Mouse (Mus musculus) ovary, postnatal 14 days (tissue): ENCODE measurements around the gene Fgf8.

Experiments
- DNase-seq: peaks from one replicate; pipeline ENCODE4 v3.0.0; 2022; ENCODE audit warnings: low spot score

The Fgf8 gene

DNA sequence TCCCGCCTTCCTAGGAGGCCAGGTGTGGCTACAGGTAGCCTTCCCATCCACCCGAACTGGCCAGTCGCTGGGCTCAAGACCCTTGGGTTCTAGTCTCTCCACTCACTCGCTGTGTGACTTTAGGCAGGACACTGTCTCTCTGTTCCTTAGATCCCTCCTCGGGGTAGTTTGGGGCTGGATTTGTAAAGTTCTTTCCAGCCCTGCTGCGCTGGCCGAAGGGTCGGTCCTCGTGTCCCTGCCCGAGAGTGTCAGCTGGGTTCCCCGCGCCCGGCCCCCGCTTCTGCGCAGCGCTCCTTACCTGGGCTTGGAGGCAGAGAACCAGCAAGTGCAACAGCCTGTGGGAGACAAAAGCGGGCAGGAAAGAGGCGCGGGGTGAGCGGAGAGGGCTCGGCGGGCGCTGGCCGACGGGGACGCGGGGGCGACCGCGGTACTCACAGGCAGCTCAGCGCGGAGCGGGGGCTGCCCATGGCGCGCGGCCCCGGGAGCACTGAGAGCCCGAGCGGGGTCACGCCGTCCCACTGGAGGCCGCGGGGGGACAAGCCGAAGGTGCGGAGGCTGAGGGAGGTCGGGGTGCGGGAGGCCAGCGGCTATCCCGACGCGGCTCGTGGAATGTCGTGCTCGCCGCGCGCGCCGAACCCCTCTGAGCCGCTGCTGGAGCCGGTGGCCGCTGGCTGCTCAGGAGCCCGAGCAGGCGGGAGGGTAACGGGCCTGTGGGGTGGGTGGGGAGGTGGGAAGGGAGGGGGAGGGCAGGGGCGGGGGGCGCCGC, at the start of gene Fgf8:
Gene Fgf8, minus strand, starts transcription at position 698 of the 766 bp plus-strand sequence.
- no peak for DNase-seq

DNA sequence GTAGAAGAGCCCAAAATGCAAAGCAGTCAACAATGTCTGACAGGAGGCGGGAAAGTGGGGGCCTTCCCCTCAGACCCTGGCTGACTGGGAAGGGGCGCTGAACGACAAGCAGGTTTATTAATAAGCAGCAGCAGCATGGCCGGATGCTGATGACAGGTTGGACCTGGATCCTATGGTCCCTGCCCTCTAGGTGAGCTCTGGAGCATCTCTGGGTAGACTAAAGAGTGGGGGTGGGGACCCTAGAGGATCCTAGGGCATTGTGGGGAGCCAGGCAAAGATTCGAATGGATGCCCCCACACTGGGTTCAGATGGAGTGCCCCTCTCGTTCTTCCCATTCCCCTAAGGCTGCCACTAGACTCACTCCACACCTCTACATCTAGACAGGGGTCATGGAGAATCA, 49.7 kb upstream of the Fgf8 start:
- no peak for DNase-seq

DNA sequence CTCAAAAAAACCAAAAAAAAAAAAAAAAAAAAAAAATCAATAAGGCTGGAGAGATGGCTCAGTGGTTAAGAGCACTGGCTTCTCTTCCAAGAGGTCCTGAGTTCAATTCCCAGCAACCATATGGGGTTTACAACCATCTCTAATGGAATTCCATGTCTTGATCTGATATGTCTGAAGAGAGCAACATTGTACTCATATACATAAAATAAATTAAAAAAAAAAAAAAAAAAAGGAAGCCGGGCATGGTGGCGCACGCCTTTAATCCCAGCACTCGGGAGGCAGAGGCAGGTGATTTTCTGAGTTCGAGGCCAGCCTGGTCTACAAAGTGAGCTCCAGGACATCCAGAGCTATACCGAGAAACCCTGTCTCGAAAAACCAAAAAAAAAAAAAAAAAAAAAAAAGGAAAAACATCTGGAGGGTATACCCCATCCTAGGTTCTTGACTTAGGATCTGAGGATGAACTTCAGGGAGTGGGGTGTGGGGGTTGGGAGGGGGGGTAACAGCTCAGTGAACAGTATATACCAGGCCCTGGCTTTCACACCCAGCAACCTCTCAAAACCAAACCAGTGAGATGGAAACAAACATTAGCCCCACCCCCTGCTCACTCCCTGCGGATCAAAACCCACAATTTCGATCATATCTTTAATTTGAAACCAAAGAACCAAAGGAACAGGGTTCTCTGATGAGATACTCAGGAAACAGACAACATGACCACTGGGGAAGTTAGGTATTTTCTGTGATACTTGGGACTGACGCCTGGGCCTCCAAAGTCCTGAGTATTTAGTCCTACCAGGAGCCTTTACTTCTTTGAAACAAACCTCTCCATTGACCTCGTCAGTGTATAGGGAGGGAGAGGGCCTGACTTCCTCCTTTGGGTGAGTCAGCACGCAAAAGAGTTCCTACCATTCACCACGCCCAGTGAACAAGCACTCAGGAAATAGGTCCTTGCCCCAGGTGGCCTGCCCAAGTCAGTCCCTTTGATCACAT, 47.5 kb upstream of the Fgf8 start:
- no peak for DNase-seq

DNA sequence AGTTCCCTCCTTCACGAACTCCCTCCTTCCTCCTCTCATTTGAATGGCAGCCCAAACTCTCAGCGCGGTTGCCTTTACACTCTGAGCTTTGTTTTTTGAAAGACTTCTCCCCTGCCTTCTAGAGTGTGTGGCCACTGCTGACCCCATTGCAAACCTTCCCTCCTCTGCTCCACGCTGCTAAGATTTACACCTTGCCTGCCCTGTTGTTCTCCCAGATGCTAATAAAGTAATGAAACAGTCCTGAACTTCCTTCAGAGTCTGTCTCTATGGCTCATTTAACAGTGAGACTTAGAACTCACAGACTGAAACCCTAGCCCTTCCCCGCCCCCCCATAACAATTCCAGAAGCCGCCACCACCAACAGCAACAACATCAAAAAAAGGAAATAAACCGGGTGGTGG, 46.6 kb upstream of the Fgf8 start:
- no peak for DNase-seq

GRCm38 (mm10) chr19:45788337-45788736, 45.6 kb upstream of the Fgf8 start:
- DNase-seq = no peak

DNA sequence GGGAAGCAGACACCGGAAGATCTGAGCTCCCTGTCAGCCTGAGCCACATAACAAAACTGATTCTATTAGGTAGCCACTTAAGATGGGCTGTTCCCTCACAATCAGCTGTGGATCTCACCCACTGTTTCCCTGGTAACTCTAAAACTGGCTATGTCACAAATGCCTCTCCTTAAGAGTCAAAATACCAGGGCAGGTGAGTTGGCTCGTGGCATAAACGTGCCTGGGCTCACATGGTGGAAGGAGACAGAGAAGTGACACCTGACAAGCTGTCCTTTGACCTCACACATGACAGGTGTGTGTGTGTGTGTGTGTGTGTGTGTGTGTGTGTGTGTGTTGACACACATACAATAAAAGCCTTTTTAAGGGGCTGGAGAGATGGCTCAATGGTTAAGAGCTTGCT, 44.7 kb upstream of the Fgf8 start:
- no peak for DNase-seq

DNA sequence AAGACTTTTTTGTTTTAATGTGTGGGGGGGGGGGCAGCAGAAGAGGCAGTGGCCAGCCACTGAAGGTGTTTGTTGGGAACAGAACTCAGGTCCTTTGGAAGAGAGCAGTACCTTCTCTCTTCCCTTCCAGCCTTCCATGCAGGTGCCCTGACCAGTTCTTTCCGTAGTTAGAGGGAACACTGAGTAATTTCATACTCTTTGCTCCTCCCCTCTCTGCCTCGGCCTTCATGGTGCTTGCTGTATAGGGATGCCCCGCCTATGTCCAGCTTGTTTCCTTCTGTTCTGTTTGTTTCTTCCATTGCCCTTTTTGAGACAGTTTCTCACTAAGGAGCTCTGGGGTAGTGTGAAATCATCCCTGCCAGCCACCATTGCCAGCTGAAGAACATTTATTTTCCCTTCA, 42.8 kb upstream of the Fgf8 start:
- DNase-seq = no peak

GRCm38 (mm10) chr19:45783933-45784576, 41.3 kb upstream of the Fgf8 start:
- no peak for DNase-seq

DNA sequence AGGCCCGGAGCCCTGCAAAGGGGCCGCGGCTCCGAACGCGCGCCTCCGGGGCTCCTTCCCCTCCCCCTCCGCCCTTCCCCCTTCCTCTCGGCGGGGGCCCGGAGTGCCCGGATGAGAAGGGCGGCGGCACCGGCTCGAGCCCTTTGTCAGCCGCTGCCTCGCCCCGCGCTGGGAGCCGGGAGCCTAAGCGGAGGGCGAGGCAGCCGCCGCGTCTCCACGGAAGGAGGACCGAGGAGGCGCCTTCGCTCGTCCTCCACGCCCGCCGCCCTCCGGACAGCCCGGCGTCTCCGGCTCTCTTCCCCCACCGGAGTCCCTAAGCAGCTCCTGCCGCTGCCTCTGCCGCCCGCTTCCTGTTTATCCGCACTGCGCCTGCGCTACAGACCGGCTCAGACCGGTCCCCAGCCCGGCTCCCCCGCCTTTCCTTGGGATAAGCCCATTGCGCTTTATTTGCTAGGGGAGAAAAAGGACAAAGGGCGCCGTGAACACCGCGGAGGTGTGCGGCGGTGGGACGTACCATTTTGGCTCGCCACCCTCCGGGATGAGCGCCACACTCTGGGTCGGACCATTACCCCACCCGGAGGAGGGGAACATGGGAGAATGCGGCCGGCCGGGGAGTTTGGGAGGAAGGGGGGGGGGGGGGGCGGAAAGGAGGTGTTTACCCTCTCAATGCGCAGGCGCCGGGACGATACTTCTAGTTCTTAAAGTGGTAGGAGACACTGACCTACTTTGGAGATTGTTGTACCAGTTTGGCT, 40.6 kb upstream of the Fgf8 start, which contains the start of gene Mgea5:
Gene Mgea5, minus strand, starts transcription at position 657 of the 752 bp plus-strand sequence.
- DNase-seq = peak; percentile 95

GRCm38 (mm10) chr19:45782315-45783001, 39.7 kb upstream of the Fgf8 start:
- peak; percentile 60 for DNase-seq

- DNase-seq = no peak
Measured at GRCm38 (mm10) chr19:45781676-45782075, 39.0 kb upstream of the Fgf8 start.

DNA sequence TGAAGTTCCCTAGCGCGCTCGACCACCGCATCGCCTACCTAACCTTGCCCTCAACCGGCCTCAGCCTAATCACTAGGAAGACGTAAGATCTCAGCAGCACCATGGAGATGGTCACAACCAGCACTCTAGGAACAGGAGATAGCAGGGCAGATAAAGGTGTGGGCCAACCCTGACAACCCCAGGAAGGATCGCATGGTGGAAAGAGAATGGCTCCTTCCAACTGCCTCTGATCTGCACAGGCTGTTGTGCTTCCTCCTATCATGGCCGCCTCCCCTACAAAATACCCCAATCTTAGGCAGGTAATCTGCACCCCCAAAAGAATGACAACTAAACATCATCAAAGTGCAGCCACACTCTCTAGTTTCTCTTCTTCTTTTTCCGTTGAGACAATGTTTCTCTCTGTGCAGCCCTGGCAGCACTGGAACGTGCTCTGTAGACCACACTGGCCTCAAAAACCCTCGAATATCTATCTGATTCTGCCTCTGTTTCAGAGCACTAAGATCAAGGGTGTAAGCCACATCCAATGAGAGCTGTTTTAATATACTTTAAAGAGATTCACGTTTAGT, 37.7 kb upstream of the Fgf8 start:
- DNase-seq = no peak

DNA sequence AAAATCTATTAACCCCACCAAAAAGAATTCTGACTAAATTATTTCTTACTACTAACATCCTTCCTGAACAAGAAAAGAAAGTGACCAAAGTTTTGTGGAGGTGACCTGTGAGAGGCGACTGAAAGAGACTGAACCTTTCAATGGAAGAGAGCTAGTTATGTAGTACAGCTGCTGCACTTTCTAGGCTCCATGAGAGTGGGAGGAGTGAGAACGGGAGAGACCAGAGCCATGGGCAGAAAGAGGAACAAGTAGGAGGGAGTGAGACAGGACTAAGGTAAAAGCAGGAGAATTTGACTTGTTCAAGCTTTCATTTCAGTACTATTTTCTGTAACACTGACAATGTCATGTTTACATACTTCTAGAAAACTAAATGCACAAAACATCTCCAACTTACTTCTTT, 32.8 kb upstream of the Fgf8 start:
- DNase-seq = no peak

DNA sequence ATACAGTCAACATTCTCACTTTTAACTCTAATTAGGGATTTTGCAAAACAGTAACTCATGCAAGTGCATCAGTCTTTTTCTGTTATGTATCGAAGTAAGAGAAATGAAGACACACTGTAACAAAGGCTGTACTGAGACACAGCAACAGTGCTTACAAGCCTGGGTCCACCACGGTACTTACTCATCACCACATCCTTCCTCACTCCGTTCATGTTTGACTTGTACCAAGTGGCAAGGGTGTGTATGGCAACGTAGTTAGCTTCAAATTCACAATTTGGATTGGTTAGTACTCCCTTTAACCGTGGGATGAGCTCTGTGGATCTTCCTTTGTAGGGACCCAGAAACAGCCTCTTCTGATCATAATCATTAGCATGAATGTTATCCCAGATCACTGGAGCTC, 28.8 kb upstream of the Fgf8 start:
- DNase-seq = no peak

GRCm38 (mm10) chr19:45760810-45761209, 18.1 kb upstream of the Fgf8 start:
- DNase-seq = no peak

- no peak for DNase-seq
Measured at GRCm38 (mm10) chr19:45758671-45759070, 16.0 kb upstream of the Fgf8 start.

DNA sequence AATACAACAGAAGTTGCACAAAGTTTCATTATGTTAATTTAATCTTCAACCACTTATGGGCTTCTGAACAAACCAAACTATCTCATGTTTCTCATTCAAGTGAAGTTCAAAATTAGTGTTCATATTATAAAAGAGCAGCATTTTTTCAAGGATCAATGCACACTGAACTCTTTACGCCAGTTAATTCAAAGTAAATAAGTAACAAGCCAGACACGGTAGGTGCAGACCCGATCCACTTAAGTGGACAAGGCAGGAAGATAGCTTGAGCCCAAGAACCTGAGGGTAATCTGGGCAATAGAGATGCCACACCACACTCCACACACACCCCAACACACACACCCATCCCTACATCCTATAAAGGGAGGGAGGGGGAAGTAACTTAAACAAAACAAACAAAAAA, 10.8 kb upstream of the Fgf8 start:
- no peak for DNase-seq

DNA sequence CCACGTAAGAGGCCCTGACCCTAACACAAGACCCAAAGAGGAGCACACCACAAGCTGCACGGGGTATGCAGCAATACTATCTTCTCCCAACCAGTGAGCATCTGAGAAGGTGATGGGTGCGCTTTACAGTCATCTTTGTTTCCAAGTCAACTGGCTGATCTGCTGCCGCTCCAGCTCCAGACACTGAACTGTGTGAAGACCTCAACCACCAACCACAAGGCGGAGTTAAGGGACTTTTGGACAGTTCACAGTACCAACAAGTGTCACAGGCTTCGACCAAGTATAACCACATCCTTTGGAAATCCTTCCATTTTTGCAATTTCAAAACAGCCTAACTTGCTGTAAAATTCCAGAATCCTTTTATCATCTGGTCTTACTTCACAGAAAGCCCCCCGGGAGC, 9.2 kb upstream of the Fgf8 start:
- no peak for DNase-seq

DNA sequence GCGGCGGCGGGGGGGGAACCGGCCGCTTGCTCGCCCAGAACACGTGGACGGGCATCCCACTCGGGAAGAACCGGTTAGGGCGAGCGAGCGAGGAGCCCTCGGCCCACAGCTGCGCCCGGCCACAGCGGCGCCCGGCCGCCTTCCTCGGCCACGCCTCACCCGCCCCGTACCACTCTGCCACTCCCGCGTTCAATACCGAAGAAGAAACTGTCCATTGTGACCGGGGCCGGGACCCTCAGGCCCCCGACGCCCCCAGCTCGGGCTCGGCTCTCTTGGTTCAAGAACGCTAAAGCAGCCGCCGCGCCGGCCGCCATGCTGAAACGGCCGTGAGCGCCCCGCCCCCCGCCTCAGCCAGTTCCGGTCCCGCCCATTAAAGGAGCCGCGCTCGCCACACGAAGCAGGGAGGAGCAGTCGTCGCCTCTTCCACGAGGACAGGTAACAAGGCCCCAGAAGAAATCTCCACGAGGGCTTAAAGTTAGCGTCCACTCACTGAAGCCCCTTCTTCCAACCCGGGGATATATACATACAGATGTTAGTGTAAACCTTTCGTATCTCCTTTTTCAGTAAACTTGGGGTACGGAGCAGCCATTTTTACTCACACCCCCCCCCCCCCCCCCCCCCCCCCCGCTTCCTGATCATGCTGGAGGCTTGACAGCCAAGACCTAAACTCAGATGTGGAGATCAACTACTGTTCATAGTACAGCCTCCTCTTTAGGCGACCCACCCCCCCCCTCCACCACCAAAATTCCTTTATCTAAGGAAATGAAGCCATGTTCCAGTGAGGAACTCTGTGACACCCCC, 6.7 kb upstream of the Fgf8 start, which contains the start of gene Npm3:
Gene Npm3, minus strand, starts transcription at position 349 of the 801 bp plus-strand sequence.
- peak; percentile 73 for DNase-seq
